Mouse (Mus musculus): ENCODE measurements at regions not wholly inside any gene's neighbourhood (a gene's known extent, or its start where the extent isn't known, plus 50 kb on each side); places are given as distances from the start of the nearest gene placed in this dataset.

- Histone ChIP-seq H3K4me3 (replicated peaks; ENCODE audit: extremely low read depth, low read depth, low read length) (no peak overlapping the region), H3K4me1 (ENCODE audit: control insufficient read depth, insufficient read depth, low read length) (no peaks in the 10 kb centered on the region)
- no peak for DNase-seq
- 47% methylated on average over 2 of the region's 2 CpGs for WGBS
- TF ChIP-seq CTCF (IDR thresholded peaks at IDR 0.05; ENCODE audit: insufficient read depth, low read length) = no peak
- TF ChIP-seq POLR2A (IDR thresholded peaks at IDR 0.05; ENCODE audit: borderline replicate concordance, extremely low read depth, low read depth, low read length) = no peak
Observed at GRCm38 (mm10) chr10:66433490-66433889, 662.4 kb upstream of the Jmjd1c start.

GRCm38 (mm10) chr10:66470684-66471083, 625.2 kb upstream of the Jmjd1c start:
- Histone ChIP-seq H3K4me3 (replicated peaks; ENCODE audit: extremely low read depth, low read depth, low read length) (no peak overlapping the region), H3K4me1 (ENCODE audit: control insufficient read depth, insufficient read depth, low read length) (no peaks in the 10 kb centered on the region)
- TF ChIP-seq CTCF (IDR thresholded peaks at IDR 0.05; ENCODE audit: insufficient read depth, low read length) (no peak), POLR2A (IDR thresholded peaks at IDR 0.05; ENCODE audit: borderline replicate concordance, extremely low read depth, low read depth, low read length) (no peak)
- WGBS = 65% methylated on average over 4 of the region's 4 CpGs
- DNase-seq = no peak

- 63% methylated on average over 4 of the region's 4 CpGs for WGBS
- no peak for DNase-seq
- H3K4me3 ChIP-seq (replicated peaks; ENCODE audit: extremely low read depth, low read depth, low read length) = no peak overlapping the region
- H3K4me1 ChIP-seq (ENCODE audit: control insufficient read depth, insufficient read depth, low read length) = no peaks in the 10 kb centered on the region
- TF ChIP-seq CTCF (IDR thresholded peaks at IDR 0.05; ENCODE audit: insufficient read depth, low read length) (no peak), POLR2A (IDR thresholded peaks at IDR 0.05; ENCODE audit: borderline replicate concordance, extremely low read depth, low read depth, low read length) (no peak)
Observed at GRCm38 (mm10) chr10:66472038-66472437, 623.9 kb upstream of the Jmjd1c start.

GRCm38 (mm10) chr10:66475187-66475735, 620.7 kb upstream of the Jmjd1c start:
- Histone ChIP-seq H3K4me1 (ENCODE audit: control insufficient read depth, insufficient read depth, low read length) (no peaks in the 10 kb centered on the region), H3K4me3 (replicated peaks; ENCODE audit: extremely low read depth, low read depth, low read length) (no peak overlapping the region)
- WGBS = 40% methylated on average over 1 of the region's 1 CpGs
- TF ChIP-seq POLR2A (IDR thresholded peaks at IDR 0.05; ENCODE audit: borderline replicate concordance, extremely low read depth, low read depth, low read length) = no peak
- no peak for DNase-seq

GRCm38 (mm10) chr10:66490871-66491270, 605.1 kb upstream of the Jmjd1c start:
- no peak for DNase-seq
- Histone ChIP-seq H3K4me1 (ENCODE audit: control insufficient read depth, insufficient read depth, low read length) (no peaks in the 10 kb centered on the region), H3K4me3 (replicated peaks; ENCODE audit: extremely low read depth, low read depth, low read length) (no peak overlapping the region)
- TF ChIP-seq CTCF (IDR thresholded peaks at IDR 0.05; ENCODE audit: insufficient read depth, low read length) (no peak), POLR2A (IDR thresholded peaks at IDR 0.05; ENCODE audit: borderline replicate concordance, extremely low read depth, low read depth, low read length) (no peak)
- 63% methylated on average over 5 of the region's 5 CpGs for WGBS

- TF ChIP-seq CTCF (IDR thresholded peaks at IDR 0.05; ENCODE audit: insufficient read depth, low read length) (no peak), POLR2A (IDR thresholded peaks at IDR 0.05; ENCODE audit: borderline replicate concordance, extremely low read depth, low read depth, low read length) (no peak)
- DNase-seq = no peak
- no peaks in the 10 kb centered on the region for H3K4me1 ChIP-seq (ENCODE audit: control insufficient read depth, insufficient read depth, low read length)
- no peak overlapping the region for H3K4me3 ChIP-seq (replicated peaks; ENCODE audit: extremely low read depth, low read depth, low read length)
- WGBS = 65% methylated on average over 10 of the region's 10 CpGs
Observed at GRCm38 (mm10) chr10:66491850-66492249, 604.1 kb upstream of the Jmjd1c start.

- no peaks in the 10 kb centered on the region for H3K4me1 ChIP-seq (ENCODE audit: control insufficient read depth, insufficient read depth, low read length)
- H3K4me3 ChIP-seq (replicated peaks; ENCODE audit: extremely low read depth, low read depth, low read length) = no peak overlapping the region
- 79% methylated on average over 5 of the region's 5 CpGs for whole genome bisulfite sequencing
- TF ChIP-seq POLR2A (IDR thresholded peaks at IDR 0.05; ENCODE audit: borderline replicate concordance, extremely low read depth, low read depth, low read length) (no peak), CTCF (IDR thresholded peaks at IDR 0.05; ENCODE audit: insufficient read depth, low read length) (no peak)
- DNase-seq = no peak
Observed at GRCm38 (mm10) chr10:66539846-66540245, 556.1 kb upstream of the Jmjd1c start.

- 63% methylated on average over 2 of the region's 2 CpGs for WGBS
- H3K4me3 ChIP-seq (replicated peaks; ENCODE audit: extremely low read depth, low read depth, low read length) = no peak overlapping the region
- no peaks in the 10 kb centered on the region for H3K4me1 ChIP-seq (ENCODE audit: control insufficient read depth, insufficient read depth, low read length)
- no peak for DNase-seq
- TF ChIP-seq POLR2A (IDR thresholded peaks at IDR 0.05; ENCODE audit: borderline replicate concordance, extremely low read depth, low read depth, low read length) = no peak
- no peak for TF ChIP-seq CTCF (IDR thresholded peaks at IDR 0.05; ENCODE audit: insufficient read depth, low read length)
Observed at GRCm38 (mm10) chr10:66546656-66547055, 549.3 kb upstream of the Jmjd1c start.

GRCm38 (mm10) chr10:66547660-66548059, 548.3 kb upstream of the Jmjd1c start:
- no peaks in the 10 kb centered on the region for H3K4me1 ChIP-seq (ENCODE audit: control insufficient read depth, insufficient read depth, low read length)

GRCm38 (mm10) chr10:66548073-66548472, 547.9 kb upstream of the Jmjd1c start:
- TF ChIP-seq CTCF (IDR thresholded peaks at IDR 0.05; ENCODE audit: insufficient read depth, low read length) (no peak), POLR2A (IDR thresholded peaks at IDR 0.05; ENCODE audit: borderline replicate concordance, extremely low read depth, low read depth, low read length) (no peak)
- 76% methylated on average over 4 of the region's 4 CpGs for WGBS
- no peak for DNase-seq
- no peaks in the 10 kb centered on the region for H3K4me1 ChIP-seq (ENCODE audit: control insufficient read depth, insufficient read depth, low read length)
- H3K4me3 ChIP-seq (replicated peaks; ENCODE audit: extremely low read depth, low read depth, low read length) = no peak overlapping the region

More at GRCm38 (mm10) chr10:66547660-66548059, 548.3 kb upstream of the Jmjd1c start:
- no peak for DNase-seq
- TF ChIP-seq POLR2A (IDR thresholded peaks at IDR 0.05; ENCODE audit: borderline replicate concordance, extremely low read depth, low read depth, low read length) = no peak
- no peak for TF ChIP-seq CTCF (IDR thresholded peaks at IDR 0.05; ENCODE audit: insufficient read depth, low read length)
- WGBS = 45% methylated on average over 3 of the region's 3 CpGs
- H3K4me3 ChIP-seq (replicated peaks; ENCODE audit: extremely low read depth, low read depth, low read length) = no peak overlapping the region

All from lung, adult 2 months (tissue).